Mouse (Mus musculus) spleen, adult 2 months (tissue): Measurements from ENCODE around the gene Acvr1.

Experiments used
- CTCF ChIP-seq: fragments of 200-500 bp; IDR thresholded peaks from 2 replicates; pipeline ENCODE4 v1.5.1; 2011; ENCODE audit warnings: mild to moderate bottlenecking, inconsistent platforms; ENCODE audit not compliant: insufficient read depth, insufficient read length, insufficient replicate concordance; ENCODE audit errors: extremely low read depth
- POLR2A ChIP-seq: fragments of 200-500 bp; IDR thresholded peaks from 2 replicates; pipeline ENCODE4 v1.6.1; 2011; ENCODE audit warnings: low read depth, low read length, inconsistent platforms

DNA sequence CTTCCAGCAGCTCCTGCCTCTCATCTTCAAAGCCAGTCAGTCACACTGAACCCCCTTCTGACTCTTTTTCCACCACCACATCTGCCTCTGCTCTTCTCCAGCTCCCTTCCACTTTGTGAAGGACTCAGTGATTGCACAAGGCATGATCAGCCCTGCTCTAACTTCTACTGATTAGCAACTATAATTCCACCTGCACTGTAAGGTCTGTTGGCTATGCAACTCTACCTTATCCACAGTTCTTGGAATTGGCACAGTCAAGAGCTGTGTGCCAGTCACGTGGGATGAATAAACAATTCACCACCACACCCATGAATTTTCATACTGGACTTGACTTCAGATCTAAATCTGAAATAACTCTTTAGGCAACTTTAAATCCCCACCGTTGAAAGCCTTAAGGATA is 133.6 kb downstream of the Acvr1 start:
- no peak for TF ChIP-seq POLR2A
- no peak for TF ChIP-seq CTCF
